Mouse (Mus musculus): ENCODE data around the gene Cers5. TPM values are rescaled to one million over a fixed set of nuclear protein-coding genes. Genes with fewer than 3 reads are reported as not detected.
A peak's percentile ranks its signal among the peaks of the same experiment; 100 is the strongest.

Gene Cers5
- total RNA-seq, 2 experiments from 2014 or later = 24.3 to 27.5 TPM

GRCm38 (mm10) chr15:99791003-99791402, 18.3 kb upstream of the Cers5 start:
- DNase-seq (ENCODE audit: low spot score in 2 of 2) = no peak

GRCm38 (mm10) chr15:99790464-99790863, 17.8 kb upstream of the Cers5 start:
- no peak for DNase-seq (ENCODE audit: low spot score in 2 of 2)

GRCm38 (mm10) chr15:99787625-99788120, 15.0 kb upstream of the Cers5 start:
- no peak for DNase-seq (ENCODE audit: low spot score in 2 of 2)

- no peak for DNase-seq (ENCODE audit: low spot score in 2 of 2)
Measured at GRCm38 (mm10) chr15:99778677-99779335, 6.1 kb upstream of the Cers5 start.

GRCm38 (mm10) chr15:99778148-99778547, 5.5 kb upstream of the Cers5 start:
- no peak for DNase-seq (ENCODE audit: low spot score in 2 of 2)

GRCm38 (mm10) chr15:99772925-99773324, 240 bp upstream of the Cers5 start:
- DNase-seq (ENCODE audit: low spot score in 2 of 2) = no peak

- DNase-seq (ENCODE audit: low spot score in 2 of 2) = peak; percentile 83 to 90
Measured at GRCm38 (mm10) chr15:99772277-99772880, 306 bp downstream of the Cers5 start.

- DNase-seq (ENCODE audit: low spot score in 2 of 2) = peak in 1 of 2 experiments; percentile 43
Measured at GRCm38 (mm10) chr15:99771601-99772276, 946 bp downstream of the Cers5 start.

GRCm38 (mm10) chr15:99771004-99771500, 1.6 kb downstream of the Cers5 start:
- no peak for DNase-seq (ENCODE audit: low spot score in 2 of 2)

- no peak for DNase-seq (ENCODE audit: low spot score in 2 of 2)
Measured at GRCm38 (mm10) chr15:99768761-99769160, 3.9 kb downstream of the Cers5 start.

- DNase-seq (ENCODE audit: low spot score in 2 of 2) = no peak
Measured at GRCm38 (mm10) chr15:99767467-99767866, 5.2 kb downstream of the Cers5 start.

GRCm38 (mm10) chr15:99754204-99754603, 18.5 kb downstream of the Cers5 start:
- no peak for DNase-seq (ENCODE audit: low spot score in 2 of 2)

- no peak for DNase-seq (ENCODE audit: low spot score in 2 of 2)
Measured at GRCm38 (mm10) chr15:99740229-99740628, 32.5 kb downstream of the Cers5 start.

GRCm38 (mm10) chr15:99736675-99737074, 36.0 kb downstream of the Cers5 start:
- DNase-seq (ENCODE audit: low spot score in 2 of 2) = no peak

- peak; percentile 100 for DNase-seq (ENCODE audit: low spot score in 2 of 2)
Measured at GRCm38 (mm10) chr15:99735631-99736030, 37.1 kb downstream of the Cers5 start.

- no peak for DNase-seq (ENCODE audit: low spot score in 2 of 2)
Measured at GRCm38 (mm10) chr15:99733186-99733585, 39.5 kb downstream of the Cers5 start.

- DNase-seq (ENCODE audit: low spot score in 2 of 2) = no peak
Measured at GRCm38 (mm10) chr15:99731678-99732077, 41.0 kb downstream of the Cers5 start.

- no peak for DNase-seq (ENCODE audit: low spot score in 2 of 2)
Measured at GRCm38 (mm10) chr15:99731167-99731566, 41.5 kb downstream of the Cers5 start.

GRCm38 (mm10) chr15:99729056-99729783, 43.5 kb downstream of the Cers5 start:
- DNase-seq (ENCODE audit: low spot score in 2 of 2) = no peak

GRCm38 (mm10) chr15:99728211-99728610, 44.5 kb downstream of the Cers5 start:
- no peak for DNase-seq (ENCODE audit: low spot score in 2 of 2)

- no peak for DNase-seq (ENCODE audit: low spot score in 2 of 2)
Measured at GRCm38 (mm10) chr15:99727525-99727924, 45.2 kb downstream of the Cers5 start.
